Mouse (Mus musculus) ES-Bruce4 (cell line): ENCODE measurements around the gene Ppib. TPM values are rescaled to one million over a fixed set of nuclear protein-coding genes. Genes with fewer than 3 reads are reported as not detected.

Experiments
- H3K27ac ChIP-seq: 2 replicates; pipeline ENCODE4 v1.5.1; 2012; ENCODE audit warnings: low read length, inconsistent platforms; ENCODE audit not compliant: insufficient read depth
- H3K27me3 ChIP-seq: 2 replicates; pipeline ENCODE4 v1.6.1; 2012; ENCODE audit warnings: mild to moderate bottlenecking, low read length, inconsistent platforms; ENCODE audit not compliant: control insufficient read depth, poor library complexity, insufficient read depth, severe bottlenecking
- H3K36me3 ChIP-seq: 2 replicates; pipeline ENCODE4 v1.6.1; 2012; ENCODE audit warnings: inconsistent platforms, mild to moderate bottlenecking, low read length, moderate library complexity; ENCODE audit not compliant: control insufficient read depth, poor library complexity, insufficient read depth, severe bottlenecking
- H3K4me1 ChIP-seq: one replicate; pipeline ENCODE4 v1.8.1; 2011; ENCODE audit warnings: low read length; ENCODE audit not compliant: control insufficient read depth, insufficient read depth
- H3K4me3 ChIP-seq: 2 replicates; pipeline ENCODE4 v1.5.1; 2011; ENCODE audit warnings: low read depth, mild to moderate bottlenecking, low read length
- H3K9ac ChIP-seq: 2 replicates; pipeline ENCODE4 v1.6.1; 2012; ENCODE audit warnings: low read depth, mild to moderate bottlenecking, inconsistent platforms; ENCODE audit not compliant: poor library complexity, severe bottlenecking
- H3K9me3 ChIP-seq: replicated peaks from 2 replicates; pipeline ENCODE4 v1.6.1; 2012; ENCODE audit warnings: mild to moderate bottlenecking, low read length, inconsistent platforms; ENCODE audit not compliant: control insufficient read depth, poor library complexity, insufficient read depth, severe bottlenecking
- CTCF ChIP-seq: IDR thresholded peaks from one replicate; pipeline ENCODE4 v1.8.1; 2011; ENCODE audit warnings: low read depth, low read length
- EP300 ChIP-seq: IDR thresholded peaks from 2 replicates; pipeline ENCODE4 v1.6.1; 2011; ENCODE audit warnings: low read depth, low read length; ENCODE audit not compliant: insufficient read depth
- POLR2A ChIP-seq: IDR thresholded peaks from one replicate; pipeline ENCODE4 v1.8.1; 2011; ENCODE audit warnings: low read length; ENCODE audit not compliant: insufficient read depth
- polyA plus RNA-seq: library from polyadenylated mRNA; stranded (reverse); fragments of >200 nt; gene quantifications from 2 replicates; pipeline ENCODE4 v1.2.4, GENCODE M21; 2011; ENCODE audit warnings: low read depth; ENCODE audit not compliant: missing spikeins, insufficient read depth, insufficient read length

Gene Ppib
- polyA plus RNA-seq, 1 experiment = 287 TPM

- H3K27ac ChIP-seq = no peak overlapping the region
- H3K4me1 ChIP-seq = no peaks in the 10 kb centered on the region
- H3K9ac ChIP-seq = peak overlapping the region; percentile 80
- H3K27me3 ChIP-seq = no peaks in the 10 kb centered on the region
- peak overlapping the region; percentile 80 for H3K4me3 ChIP-seq
- H3K36me3 ChIP-seq = peaks cover 19% of the 10 kb centered on the region
- TF ChIP-seq CTCF (no peak), POLR2A (no peak), EP300 (no peak)
- no peaks in the 10 kb centered on the region for H3K9me3 ChIP-seq
Observed at GRCm38 (mm10) chr9:66060308-66060647, 256 bp downstream of the Ppib start.

- Histone ChIP-seq H3K4me3 (peak overlapping the region; percentile 78), H3K36me3 (peaks cover 25% of the 10 kb centered on the region), H3K27ac (no peak overlapping the region), H3K27me3 (no peaks in the 10 kb centered on the region), H3K4me1 (no peaks in the 10 kb centered on the region), H3K9ac (peak overlapping the region; percentile 80), H3K9me3 (no peaks in the 10 kb centered on the region)
- TF ChIP-seq POLR2A = no peak
- no peak for TF ChIP-seq EP300
- no peak for TF ChIP-seq CTCF
Observed at GRCm38 (mm10) chr9:66060986-66061385, 964 bp downstream of the Ppib start.

GRCm38 (mm10) chr9:66061656-66062055 lies 1.6 kb downstream of the Ppib start:
- H3K9me3 ChIP-seq = no peaks in the 10 kb centered on the region
- no peak overlapping the region for H3K4me3 ChIP-seq
- no peak overlapping the region for H3K27ac ChIP-seq
- H3K9ac ChIP-seq = no peak overlapping the region
- TF ChIP-seq EP300 = no peak
- peaks cover 29% of the 10 kb centered on the region for H3K36me3 ChIP-seq
- H3K4me1 ChIP-seq = no peaks in the 10 kb centered on the region
- H3K27me3 ChIP-seq = no peaks in the 10 kb centered on the region

- Histone ChIP-seq H3K9ac (no peak overlapping the region), H3K27ac (no peak overlapping the region), H3K9me3 (no peaks in the 10 kb centered on the region), H3K36me3 (peaks cover 29% of the 10 kb centered on the region), H3K4me1 (peaks cover 2% of the 10 kb centered on the region), H3K4me3 (no peak overlapping the region), H3K27me3 (no peaks in the 10 kb centered on the region; the same call in 1 of the 2 replicates)
- TF ChIP-seq EP300 = no peak
- no peak for TF ChIP-seq POLR2A
- no peak for TF ChIP-seq CTCF
Observed at GRCm38 (mm10) chr9:66063446-66063845, 3.4 kb downstream of the Ppib start.

GRCm38 (mm10) chr9:66064316-66064715 lies 4.3 kb downstream of the Ppib start:
- peaks cover 29% of the 10 kb centered on the region for H3K36me3 ChIP-seq
- no peaks in the 10 kb centered on the region for H3K9me3 ChIP-seq
- no peak overlapping the region for H3K4me3 ChIP-seq
- H3K27me3 ChIP-seq = peaks cover 2% of the 10 kb centered on the region; the same call in 1 of the 2 replicates
- no peak overlapping the region for H3K9ac ChIP-seq
- H3K4me1 ChIP-seq = peaks cover 4% of the 10 kb centered on the region
- TF ChIP-seq EP300 (no peak), CTCF (no peak), POLR2A (no peak)
- H3K27ac ChIP-seq = no peak overlapping the region

- Histone ChIP-seq H3K27ac (no peak overlapping the region), H3K9ac (no peak overlapping the region), H3K4me3 (no peak overlapping the region), H3K9me3 (no peaks in the 10 kb centered on the region), H3K4me1 (peaks cover 5% of the 10 kb centered on the region), H3K27me3 (peaks cover 2% of the 10 kb centered on the region; the same call in 1 of the 2 replicates), H3K36me3 (peaks cover 27% of the 10 kb centered on the region)
- no peak for TF ChIP-seq EP300
- no peak for TF ChIP-seq POLR2A
- no peak for TF ChIP-seq CTCF
Observed at GRCm38 (mm10) chr9:66066791-66067190, 6.8 kb downstream of the Ppib start.
